Mouse (Mus musculus) heart, postnatal 10 days (tissue): ENCODE results near the gene Sdf2. TPM values are rescaled to one million over a fixed set of nuclear protein-coding genes. Genes with fewer than 3 reads are reported as not detected.

Experiments used
- DNase-seq, 2 experiments: peaks; one replicate each; pipeline ENCODE4 v3.0.0; 2021
- intact Hi-C: fragments of 180-260 bp; cut with DNase I; formaldehyde crosslinking; loops from one replicate; pipeline ENCODE4 v1.15.1; 2025
- total RNA-seq, 2 experiments: library from RNA; stranded (reverse); gene quantifications; 2 replicates each; pipeline ENCODE4 v1.2.3; 2021

The Sdf2 gene
- total RNA-seq, 2 experiments from 2014 or later: 46.4 to 50.6 TPM

- peak; percentile 94 to 95 for DNase-seq
- intact Hi-C loops: loop anchor here (1.0 to 5.0 kb wide), 3 partner anchors 15 to 86 kb away; partner anchors contain the start of gene Pigs
These were observed 16.1 kb downstream of the Sdf2 start, which contains the start of gene 2610507B11Rik for GRCm38 (mm10) chr11:78261380-78262352. 2610507B11Rik (plus strand) TSS chr11:78261752.

- intact Hi-C loops: loop anchor here (1.0 to 5.0 kb wide), 3 partner anchors 14 to 85 kb away; partner anchors contain the start of gene Pigs
- DNase-seq: peak; percentile 68 to 73
These were observed 17.0 kb downstream of the Sdf2 start for GRCm38 (mm10) chr11:78262550-78262949.

- intact Hi-C loops: no loop called here
- DNase-seq: no peak
These were observed 20.0 kb downstream of the Sdf2 start for GRCm38 (mm10) chr11:78265571-78265970.

GRCm38 (mm10) chr11:78271986-78272385 lies 26.4 kb downstream of the Sdf2 start:
- no peak for DNase-seq
- intact Hi-C loops: no loop called here

- intact Hi-C loops: loop anchor here (5.0 kb wide), 1 partner anchor 72 kb away; no protein-coding TSS in a partner anchor
- no peak for DNase-seq
These were observed 30.1 kb downstream of the Sdf2 start for GRCm38 (mm10) chr11:78275596-78275995.

- peak in 1 of 2 experiments; percentile 17 for DNase-seq
- intact Hi-C loops: loop anchor here (2.0 to 5.0 kb wide), 2 partner anchors 13 to 71 kb away; no protein-coding TSS in a partner anchor
These were observed 30.6 kb downstream of the Sdf2 start for GRCm38 (mm10) chr11:78276169-78276568.

- peak in 1 of 2 experiments; percentile 24 for DNase-seq
- intact Hi-C loops: loop anchor here (5.0 kb wide), 1 partner anchor 68 kb away; no protein-coding TSS in a partner anchor
These were observed 33.3 kb downstream of the Sdf2 start for GRCm38 (mm10) chr11:78278853-78279252.

- DNase-seq: no peak
- intact Hi-C loops: loop anchor here (5.0 kb wide), 1 partner anchor 68 kb away; no protein-coding TSS in a partner anchor
These were observed 34.0 kb downstream of the Sdf2 start for GRCm38 (mm10) chr11:78279586-78279985.

- DNase-seq: no peak
- intact Hi-C loops: no loop called here
These were observed 43.7 kb downstream of the Sdf2 start for GRCm38 (mm10) chr11:78289146-78289763.

- intact Hi-C loops: no loop called here
- DNase-seq: no peak
These were observed 45.1 kb downstream of the Sdf2 start, which contains the start of gene BC030499 for GRCm38 (mm10) chr11:78290654-78291053. BC030499 (plus strand) TSS chr11:78290841.

GRCm38 (mm10) chr11:78294585-78294984 lies 49.0 kb downstream of the Sdf2 start:
- intact Hi-C loops: no loop called here
- no peak for DNase-seq

- no peak for DNase-seq
- intact Hi-C loops: no loop called here
These were observed 55.4 kb downstream of the Sdf2 start for GRCm38 (mm10) chr11:78300917-78301316.

- intact Hi-C loops: no loop called here
- peak; percentile 94 for DNase-seq
These were observed 56.0 kb downstream of the Sdf2 start, which contains the start of gene Spag5 for GRCm38 (mm10) chr11:78301357-78302084. Spag5 (plus strand) TSS chr11:78301529.

Other genes starting within 250 kb of the Sdf2 start
- 1 to 10 TPM; 4.9 to 7.4 TPM for gene Dhrs13, start 213.5 kb upstream of the Sdf2 start, total RNA-seq
- 10 to 100 TPM; 85.1 to 90.8 TPM for gene Flot2, start 207.8 kb upstream of the Sdf2 start, total RNA-seq
- 10 to 100 TPM; 22.8 to 23.6 TPM for gene Eral1, start 165.4 kb upstream of the Sdf2 start, total RNA-seq
- 10 to 100 TPM; 15.0 to 17.0 TPM for gene Fam222b, start 151.1 kb upstream of the Sdf2 start, total RNA-seq
- gene Traf4, start 80.2 kb upstream of the Sdf2 start, total RNA-seq: 10 to 100 TPM; 17.5 to 21.0 TPM
- 1 to 10 TPM; 4.5 to 5.4 TPM for gene Nek8, start 69.1 kb upstream of the Sdf2 start, total RNA-seq
- gene Tlcd1, start 69.0 kb upstream of the Sdf2 start, total RNA-seq: 1 to 10 TPM; 9.1 to 9.4 TPM
- 100 to 1,000 TPM; 965 to 994 TPM for gene Rpl23a, start 62.2 kb upstream of the Sdf2 start, total RNA-seq
- gene Rab34, start 57.3 kb upstream of the Sdf2 start, total RNA-seq: 10 to 100 TPM; 22.3 to 24.3 TPM
- gene Proca1, start 52.4 kb upstream of the Sdf2 start, total RNA-seq: 1 to 10 TPM; 1.5 to 3.1 TPM
- gene Supt6, start 241 bp downstream of the Sdf2 start, total RNA-seq: 10 to 100 TPM; 33.7 to 36.6 TPM
- 100 to 1,000 TPM; 180 to 190 TPM for gene 2610507B11Rik, start 16.0 kb downstream of the Sdf2 start, total RNA-seq
- gene BC030499, start 45.1 kb downstream of the Sdf2 start, total RNA-seq: under 1 TPM; 0.57 to 0.67 TPM
- gene Spag5, start 55.8 kb downstream of the Sdf2 start, total RNA-seq: 1 to 10 TPM; 8.8 to 9.5 TPM
- gene Aldoc, start 77.2 kb downstream of the Sdf2 start, total RNA-seq: 1 to 10 TPM in 1 of 2 experiments, under 1 TPM in 1; 0.81 to 1.1 TPM
- 10 to 100 TPM; 26.4 to 26.8 TPM for gene Pigs, start 82.7 kb downstream of the Sdf2 start, total RNA-seq
- 10 to 100 TPM in 1 of 2 experiments, 1 to 10 TPM in 1; 9.0 to 10.1 TPM for gene Unc119, start 97.7 kb downstream of the Sdf2 start, total RNA-seq
- not detected for gene Foxn1, start 140.8 kb downstream of the Sdf2 start, total RNA-seq
- not detected for gene Slc13a2, start 176.5 kb downstream of the Sdf2 start, total RNA-seq
- gene Slc46a1, start 220.0 kb downstream of the Sdf2 start, total RNA-seq: 1 to 10 TPM; 1.5 to 2.0 TPM